Mouse (Mus musculus): ENCODE measurements at regions not wholly inside any gene's neighbourhood (a gene's known extent, or its start where the extent isn't known, plus 50 kb on each side); places are given as distances from the start of the nearest gene placed in this dataset.

- DNase-seq (ENCODE audit: low spot score) = no peak
These were observed 124.9 kb upstream of the Nmur2 start for GRCm38 (mm10) chr11:56165759-56166158.

- no peak for DNase-seq (ENCODE audit: low spot score)
These were observed 119.5 kb upstream of the Nmur2 start for GRCm38 (mm10) chr11:56160286-56160685.

GRCm38 (mm10) chr11:56159412-56160074 is 118.7 kb upstream of the Nmur2 start:
- peak; percentile 72 for DNase-seq (ENCODE audit: low spot score)

- no peak for DNase-seq (ENCODE audit: low spot score)
These were observed 110.1 kb upstream of the Nmur2 start for GRCm38 (mm10) chr11:56150825-56151342.

- DNase-seq (ENCODE audit: low spot score) = no peak
These were observed 108.9 kb upstream of the Nmur2 start for GRCm38 (mm10) chr11:56149752-56150151.

GRCm38 (mm10) chr11:56148956-56149355 is 108.1 kb upstream of the Nmur2 start:
- peak; percentile 21 for DNase-seq (ENCODE audit: low spot score)

- DNase-seq (ENCODE audit: low spot score) = no peak
These were observed 105.9 kb upstream of the Nmur2 start for GRCm38 (mm10) chr11:56146708-56147107.

GRCm38 (mm10) chr11:56131339-56131823 is 90.6 kb upstream of the Nmur2 start:
- DNase-seq (ENCODE audit: low spot score) = peak; percentile 76

- DNase-seq (ENCODE audit: low spot score) = peak; percentile 83
These were observed 75.9 kb upstream of the Nmur2 start for GRCm38 (mm10) chr11:56116553-56117232.

GRCm38 (mm10) chr11:56107929-56108328 is 67.1 kb upstream of the Nmur2 start:
- peak; percentile 90 for DNase-seq (ENCODE audit: low spot score)

GRCm38 (mm10) chr11:56105632-56106031 is 64.8 kb upstream of the Nmur2 start:
- peak; percentile 71 for DNase-seq (ENCODE audit: low spot score)

GRCm38 (mm10) chr11:56092891-56093290 is 52.1 kb upstream of the Nmur2 start:
- no peak for DNase-seq (ENCODE audit: low spot score)

Measured in embryo, embryonic 10 days (tissue).